Comparison of ENCODE assay signal across 23 mouse cellular contexts in the genomic region with DNA sequence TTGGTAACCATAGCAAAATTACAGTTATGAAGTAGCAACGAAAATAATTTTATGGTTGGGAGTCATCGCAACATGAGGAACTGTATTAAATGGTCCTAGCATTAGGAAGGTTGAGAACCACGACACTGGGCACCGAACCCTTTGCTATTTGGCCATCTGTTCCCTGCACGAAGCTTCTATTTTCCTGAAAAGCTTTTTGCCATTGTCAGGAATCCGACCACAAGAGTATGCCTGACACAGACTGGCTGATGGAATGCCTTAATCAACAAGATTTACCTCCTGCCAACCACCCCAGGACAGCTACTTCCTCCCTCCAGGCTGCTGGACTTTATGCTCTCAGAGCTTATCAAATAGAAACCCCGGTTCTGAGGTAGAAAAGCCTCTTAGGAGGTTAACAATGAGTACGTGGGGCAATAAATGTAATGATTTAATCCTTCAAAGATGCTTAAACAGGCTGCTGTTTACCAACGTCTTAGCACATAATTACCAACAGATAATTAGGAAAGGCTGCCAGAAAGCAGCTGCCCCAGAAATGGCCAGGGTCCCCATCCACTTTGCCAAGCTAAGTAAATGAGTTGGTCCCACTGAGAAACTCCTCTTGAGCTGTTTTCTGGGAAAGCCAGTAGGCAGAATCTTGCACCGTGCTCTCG.
DNase-seq lines count a peak whose midpoint lies in the region; ATAC-seq and TF ChIP-seq lines count a peak whose summit lies in the region.
"Had no signal": no experiment of that assay in that cellular context is flagged by ENCODE, and none has a peak within 500 bp of the region (broad histone marks: within the 10 kb centered on the region; RNA-seq: fewer than 3 reads in every experiment).

No protein-coding gene starts in this region.

- no peak overlapping the region for H3K4me2 ChIP-seq in lung, postnatal 0 days (replicated peaks; ENCODE audit: low read depth, low read length)
- H3K4me2 ChIP-seq in neural tube, embryonic 14.5 days (ENCODE audit: low read depth, low read length), result no peak overlapping the region
- H3K4me2 ChIP-seq: embryonic facial prominence, embryonic 15.5 days; heart, embryonic 13.5 days; limb, embryonic 15.5 days; neural tube, embryonic 12.5 days had no signal

- no peaks in the 10 kb centered on the region for H3K27me3 ChIP-seq in lung, postnatal 0 days (replicated peaks; ENCODE audit: insufficient read depth, low read length)
- H3K27me3 ChIP-seq in neural tube, embryonic 14.5 days (ENCODE audit: control insufficient read depth, insufficient read depth, low read length), result no peaks in the 10 kb centered on the region
- H3K27me3 ChIP-seq: embryonic facial prominence, embryonic 15.5 days; heart, embryonic 13.5 days; limb, embryonic 15.5 days; neural tube, embryonic 12.5 days had no signal

- no peak for ATAC-seq in lung, postnatal 0 days
- ATAC-seq in neural tube, embryonic 14.5 days (ENCODE audit: low read depth), result no peak
- ATAC-seq: activated CD4-positive, CD25-positive, alpha-beta regulatory T cell, adult 4 months; forebrain, embryonic 16.5 days; intestine, embryonic 16.5 days had no signal

- H3K4me1 ChIP-seq in lung, postnatal 0 days (ENCODE audit: insufficient read depth, low read depth, low read length), result no peaks in the 10 kb centered on the region
- no peaks in the 10 kb centered on the region for H3K4me1 ChIP-seq in neural tube, embryonic 14.5 days (ENCODE audit: control insufficient read depth, insufficient read depth, low read length)

- peak; percentile 29 for DNase-seq in lung, postnatal 0 days (ENCODE audit: low spot score)
- no peak for DNase-seq in lung, adult 18-20 months
- peak; percentile 68 for DNase-seq in Muller cell, postnatal 12 days (ENCODE audit: inconsistent ontology term)
- peak; percentile 51 for DNase-seq in brain, adult 2 months (ENCODE audit: low read depth, low spot score)
- DNase-seq in urinary bladder, postnatal 10 days (ENCODE audit: low spot score), result no peak
- DNase-seq in gastrocnemius, adult 8-10 months (ENCODE audit: low spot score in 2 of 2), result no peak
- DNase-seq: adrenal gland, postnatal 10 days; cerebellum, adult 9-11 months; gastrocnemius, postnatal 25 days; heart, adult 2 months; heart, postnatal 14 days; layer of hippocampus, adult 9-11 months; right cerebral cortex, postnatal 14 days had no signal

- no peak for TF ChIP-seq EP300 in lung, postnatal 0 days (IDR thresholded peaks at IDR 0.05)

- WGBS in lung, postnatal 0 days, result 37% methylated on average over 11 of the region's 11 CpGs
- WGBS in neural tube, embryonic 14.5 days, result 39% methylated on average over 11 of the region's 11 CpGs

- TF ChIP-seq CTCF in lung, postnatal 0 days (IDR thresholded peaks at IDR 0.05), result no peak

- no peak overlapping the region for H3K27ac ChIP-seq in lung, postnatal 0 days (ENCODE audit: low read length)
- 0 out of 2 replicates have a peak overlapping the region, but pooled peaks have one; percentile 28 for H3K27ac ChIP-seq in neural tube, embryonic 14.5 days (ENCODE audit: low read depth, low read length)
- H3K27ac ChIP-seq: embryonic facial prominence, embryonic 15.5 days; heart, adult 2 months; heart, embryonic 13.5 days; kidney, postnatal 0 days; limb, embryonic 15.5 days; liver, embryonic 14.5 days; neural tube, embryonic 12.5 days had no signal

- no peaks in the 10 kb centered on the region for H3K36me3 ChIP-seq in lung, postnatal 0 days (ENCODE audit: insufficient read depth, low read length)
- no peaks in the 10 kb centered on the region for H3K36me3 ChIP-seq in neural tube, embryonic 14.5 days (ENCODE audit: control insufficient read depth, insufficient read depth, low read length)
- H3K36me3 ChIP-seq: embryonic facial prominence, embryonic 15.5 days; heart, embryonic 13.5 days; limb, embryonic 15.5 days; neural tube, embryonic 12.5 days had no signal

- no peak overlapping the region for H3K4me3 ChIP-seq in lung, postnatal 0 days (ENCODE audit: low read depth, low read length)
- no peak overlapping the region for H3K4me3 ChIP-seq in neural tube, embryonic 14.5 days (ENCODE audit: low read depth, low read length)
- H3K4me3 ChIP-seq: embryonic facial prominence, embryonic 15.5 days; heart, adult 2 months; heart, embryonic 13.5 days; limb, embryonic 15.5 days; neural tube, embryonic 12.5 days had no signal

- H3K9me3 ChIP-seq in lung, postnatal 0 days (ENCODE audit: low read length), result no peaks in the 10 kb centered on the region
- H3K9me3 ChIP-seq in neural tube, embryonic 14.5 days (ENCODE audit: control insufficient read depth, low read length), result no peaks in the 10 kb centered on the region
- H3K9me3 ChIP-seq: embryonic facial prominence, embryonic 15.5 days; heart, embryonic 13.5 days; limb, embryonic 15.5 days; neural tube, embryonic 12.5 days had no signal

- no peak overlapping the region for H3K9ac ChIP-seq in lung, postnatal 0 days (replicated peaks; ENCODE audit: low read depth)
- H3K9ac ChIP-seq in neural tube, embryonic 14.5 days (replicated peaks; ENCODE audit: low read depth, low read length), result no peak overlapping the region
- H3K9ac ChIP-seq: embryonic facial prominence, embryonic 15.5 days; heart, embryonic 13.5 days; limb, embryonic 15.5 days; liver, embryonic 14.5 days; neural tube, embryonic 12.5 days had no signal

Comparison
In these comparisons a context has a peak if more than half of its experiments do, and no peak if none do; other contexts are left out.
1. DNase-seq: peak in lung, postnatal 0 days (single experiment), Muller cell, postnatal 12 days (single experiment) and brain, adult 2 months (single experiment); none in lung, adult 18-20 months (0 of 2), urinary bladder, postnatal 10 days (single experiment) and gastrocnemius, adult 8-10 months (0 of 2).